Mouse (Mus musculus): Measurements from ENCODE around the gene Gys1.

GRCm38 (mm10) chr7:45421194-45421593 lies 13.4 kb upstream of the Gys1 start:
- TF ChIP-seq CTCF (IDR thresholded peaks at IDR 0.05; ENCODE audit: extremely low read depth, insufficient read length, insufficient replicate concordance, low read depth, low read length) = no peak
- no peak for TF ChIP-seq POLR2A (IDR thresholded peaks at IDR 0.05; ENCODE audit: low read depth, low read length)
